Mouse (Mus musculus) Patski (cell line): ENCODE data around the gene Mpdz. TPM values are rescaled to one million over a fixed set of nuclear protein-coding genes. Genes with fewer than 3 reads are reported as not detected.

Experiments used
- ATAC-seq: fragments of 100-300 bp; one replicate; pipeline ENCODE4 v1.8.0; 2021
- CTCF ChIA-PET: fragments of 350-600 bp; sonication (Branson Sonifier 250); formaldehyde crosslinking; loops from one replicate; lab custom pipeline; 2022; ENCODE audit warnings: inconsistent platforms; lab: Charles Lee
- POLR2A ChIA-PET: fragments of 350-600 bp; sonication (Branson Sonifier 250); formaldehyde crosslinking; loops from one replicate; lab custom pipeline; 2022; ENCODE audit warnings: antibody characterized with exemption, inconsistent platforms; lab: Charles Lee
- DNase-seq: peaks from one replicate; pipeline ENCODE4 v3.0.0-alpha.2; 2011; ENCODE audit warnings: low read depth, low spot score
- H3K27me3 ChIP-seq: fragments of 371-371 bp; one replicate; pipeline ENCODE4 v1.5.1; 2021
- CTCF ChIP-seq: fragments of 100-300 bp; IDR thresholded peaks from one replicate; pipeline ENCODE4 v1.5.1; 2021
- in situ Hi-C: fragments of 300-500 bp; cut with MboI; formaldehyde crosslinking; loops from 3 replicates; pipeline ENCODE4 v1.11.1; 2018; ENCODE audit warnings: low pct_unique_long_range_greater_than_20kb, mixed read lengths
- polyA plus RNA-seq: library from polyadenylated mRNA; unstranded; gene quantifications from one replicate; pipeline ENCODE4 v1.2.3, GENCODE M21; 2021

Mpdz gene
- polyA plus RNA-seq, 1 experiment from 2014 or later: 27.0 TPM

DNA sequence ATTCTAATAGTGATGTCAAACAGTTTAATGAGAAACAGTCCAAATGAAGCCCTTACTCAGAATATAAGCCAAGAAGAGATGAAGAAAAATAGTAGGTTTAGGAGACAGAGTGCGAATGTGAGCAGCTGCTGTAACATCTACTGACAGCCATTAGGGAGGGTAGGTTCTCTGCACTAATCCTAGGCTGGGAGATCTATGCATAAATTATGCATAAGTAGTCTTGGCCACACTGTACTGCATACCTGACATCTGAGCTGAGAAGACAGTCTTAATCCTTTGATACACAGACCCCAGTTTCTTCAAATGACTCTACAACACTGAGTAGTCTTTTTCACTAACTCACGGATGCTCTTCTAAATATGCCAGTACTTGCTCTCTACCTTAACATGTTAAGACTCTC is 114.9 kb downstream of the Mpdz start:
- H3K27me3 ChIP-seq: no peaks in the 10 kb centered on the region
- TF ChIP-seq CTCF: no peak
- ChIA-PET CTCF (no interaction called here), POLR2A (no interaction called here)
- no peak for DNase-seq
- no peak for ATAC-seq
- in situ Hi-C loops: no loop called here

DNA sequence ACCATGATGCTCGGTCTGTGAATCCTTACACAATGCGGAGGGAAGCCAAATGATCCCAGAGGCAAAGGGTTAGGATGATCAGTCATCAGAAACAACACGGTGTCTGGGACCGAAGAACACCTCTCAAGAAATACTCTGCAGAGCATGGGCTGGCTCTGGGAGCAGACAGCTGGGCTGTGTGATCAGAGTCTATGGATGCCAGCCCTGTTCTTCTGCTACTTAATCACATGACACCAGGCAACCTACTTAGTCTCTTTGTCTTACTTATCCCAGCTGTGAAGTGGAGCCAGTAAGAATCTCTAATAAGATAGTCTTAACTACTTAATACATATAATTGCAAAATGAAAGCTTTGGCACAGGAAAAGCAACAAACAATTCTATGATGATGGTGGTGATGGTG is 118.8 kb downstream of the Mpdz start:
- ATAC-seq (no peak), DNase-seq (no peak)
- ChIA-PET CTCF (interaction anchor here (1.0 kb wide), 1 partner anchor 151 kb away, joined by 3 read pairs; no protein-coding TSS in a partner anchor), POLR2A (no interaction called here)
- TF ChIP-seq CTCF: no peak
- H3K27me3 ChIP-seq: no peaks in the 10 kb centered on the region
- in situ Hi-C loops: no loop called here

DNA sequence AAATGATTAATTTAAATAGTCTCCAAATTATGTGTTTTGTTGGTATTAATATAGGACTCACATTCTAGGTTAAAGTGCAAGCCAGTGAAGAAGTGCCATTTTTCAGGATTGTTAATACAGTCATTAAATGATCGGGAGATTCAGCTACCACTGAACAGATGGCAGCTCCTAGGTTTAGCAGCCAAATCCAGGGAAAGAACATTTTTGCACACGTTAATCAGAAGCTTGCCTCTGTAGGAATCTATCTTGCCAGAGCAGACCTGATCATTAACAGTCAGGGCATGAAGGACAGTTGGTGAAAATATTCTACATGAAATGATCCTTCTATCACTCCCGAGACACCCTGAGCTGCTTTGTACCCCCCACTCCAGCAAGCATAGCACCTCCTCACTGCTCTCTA is 120.4 kb downstream of the Mpdz start:
- in situ Hi-C loops: no loop called here
- no peaks in the 10 kb centered on the region for H3K27me3 ChIP-seq
- DNase-seq (no peak), ATAC-seq (no peak)
- POLR2A ChIA-PET: no interaction called here
- CTCF ChIA-PET: interaction anchor here (3.3 kb wide), 1 partner anchor 11 kb away, joined by 12 read pairs; no protein-coding TSS in a partner anchor
- TF ChIP-seq CTCF: no peak

DNA sequence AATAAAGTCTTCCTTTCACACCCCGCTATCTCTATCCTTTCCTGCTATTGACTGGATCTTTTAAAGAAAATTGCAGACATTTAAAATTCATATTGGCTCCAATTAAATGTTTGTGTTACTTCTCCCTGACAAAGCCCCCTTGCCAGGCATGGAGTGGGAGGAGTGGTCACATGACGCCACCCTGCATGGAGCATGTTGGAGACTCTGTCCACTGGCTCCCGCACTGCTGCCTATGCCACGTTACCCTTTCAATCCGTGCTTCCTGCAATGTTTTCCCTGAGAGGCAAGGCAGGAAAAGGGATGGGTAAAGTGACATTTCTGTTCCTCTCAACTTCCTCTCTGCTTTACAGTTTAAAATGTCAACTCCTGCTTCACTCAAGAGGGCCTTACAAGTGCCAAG is 128.0 kb downstream of the Mpdz start:
- in situ Hi-C loops: no loop called here
- ChIA-PET CTCF (no interaction called here), POLR2A (no interaction called here)
- no peak for ATAC-seq
- no peak for DNase-seq
- TF ChIP-seq CTCF: no peak
- H3K27me3 ChIP-seq: no peaks in the 10 kb centered on the region

DNA sequence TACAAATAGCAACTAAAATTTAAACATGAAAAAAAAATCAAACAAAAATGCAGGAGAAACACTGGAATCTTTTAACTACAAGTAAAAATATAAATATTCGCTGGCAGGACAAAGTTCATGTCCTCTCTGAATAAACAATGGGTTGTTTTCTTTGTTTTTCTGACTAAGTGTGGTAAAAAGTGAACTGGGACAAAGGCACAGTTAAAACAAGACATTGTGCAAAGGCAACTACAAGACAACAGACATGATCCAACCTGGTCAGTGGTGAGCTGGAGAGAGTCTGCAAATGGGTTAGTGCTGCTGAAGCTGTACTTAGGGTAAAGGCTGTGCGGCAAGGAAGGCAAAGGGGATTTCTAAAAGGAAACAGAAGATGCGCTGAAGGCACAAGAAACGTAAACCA is 129.4 kb downstream of the Mpdz start:
- ChIA-PET POLR2A (no interaction called here), CTCF (no interaction called here)
- no peak for TF ChIP-seq CTCF
- DNase-seq (no peak), ATAC-seq (no peak)
- in situ Hi-C loops: no loop called here
- H3K27me3 ChIP-seq: no peaks in the 10 kb centered on the region

DNA sequence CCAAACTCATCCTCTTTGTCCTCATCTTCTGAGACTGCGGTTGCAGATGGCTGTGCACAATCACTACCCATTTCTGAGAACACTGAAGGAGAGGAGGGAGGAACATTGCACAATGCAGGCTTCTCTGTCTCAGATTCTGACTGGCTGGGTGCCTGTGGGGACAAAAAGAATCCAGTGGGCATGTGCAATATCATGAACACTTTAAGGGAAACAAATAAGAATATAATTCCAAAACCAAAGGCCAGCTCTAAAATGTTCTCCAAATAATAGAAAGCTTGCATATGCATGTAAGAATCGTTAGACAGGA is 132.5 kb downstream of the Mpdz start:
- TF ChIP-seq CTCF: no peak
- DNase-seq (no peak), ATAC-seq (no peak)
- CTCF ChIA-PET: interaction anchor here (1.3 to 2.6 kb wide), 2 partner anchors 11 to 24 kb away, joined by 4 to 12 read pairs; no protein-coding TSS in a partner anchor
- POLR2A ChIA-PET: no interaction called here
- H3K27me3 ChIP-seq: no peaks in the 10 kb centered on the region
- in situ Hi-C loops: no loop called here

DNA sequence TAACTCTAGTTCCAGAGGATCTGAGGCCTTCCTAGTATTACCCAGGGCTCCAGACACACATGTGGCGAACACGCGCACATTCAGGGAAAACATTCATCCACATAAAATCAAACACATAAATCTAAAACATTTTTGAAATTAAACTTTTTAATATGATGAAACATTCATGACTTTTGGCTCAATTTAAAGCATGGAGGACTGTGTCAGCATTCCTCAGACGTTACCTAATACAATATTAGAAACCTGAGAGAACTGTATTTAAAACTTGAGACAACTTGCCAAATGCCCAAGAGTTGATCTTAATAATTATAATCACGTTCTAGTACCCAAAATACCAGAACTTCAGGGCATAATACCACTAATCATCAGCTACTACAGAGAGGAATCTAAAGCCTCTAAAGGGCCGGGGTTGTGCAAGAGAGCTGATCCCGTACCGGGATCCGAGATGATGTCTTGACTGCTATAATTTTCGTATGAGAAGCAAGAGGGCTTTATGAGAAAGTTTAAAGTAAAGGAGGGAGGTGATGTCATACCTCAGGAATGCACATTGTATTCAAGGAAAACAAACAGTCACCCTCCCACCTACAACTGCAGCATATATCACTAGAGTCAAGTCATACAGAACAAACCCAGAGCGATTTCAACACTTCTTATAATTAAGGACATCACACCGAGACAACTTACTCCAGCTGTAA is 133.0 kb downstream of the Mpdz start:
- no peaks in the 10 kb centered on the region for H3K27me3 ChIP-seq
- ChIA-PET POLR2A (no interaction called here), CTCF (interaction anchor here (2.6 kb wide), 1 partner anchor 12 kb away, joined by 12 read pairs; no protein-coding TSS in a partner anchor)
- in situ Hi-C loops: no loop called here
- peak; percentile 41 for DNase-seq
- peak; percentile 79 for ATAC-seq
- TF ChIP-seq CTCF: no peak

DNA sequence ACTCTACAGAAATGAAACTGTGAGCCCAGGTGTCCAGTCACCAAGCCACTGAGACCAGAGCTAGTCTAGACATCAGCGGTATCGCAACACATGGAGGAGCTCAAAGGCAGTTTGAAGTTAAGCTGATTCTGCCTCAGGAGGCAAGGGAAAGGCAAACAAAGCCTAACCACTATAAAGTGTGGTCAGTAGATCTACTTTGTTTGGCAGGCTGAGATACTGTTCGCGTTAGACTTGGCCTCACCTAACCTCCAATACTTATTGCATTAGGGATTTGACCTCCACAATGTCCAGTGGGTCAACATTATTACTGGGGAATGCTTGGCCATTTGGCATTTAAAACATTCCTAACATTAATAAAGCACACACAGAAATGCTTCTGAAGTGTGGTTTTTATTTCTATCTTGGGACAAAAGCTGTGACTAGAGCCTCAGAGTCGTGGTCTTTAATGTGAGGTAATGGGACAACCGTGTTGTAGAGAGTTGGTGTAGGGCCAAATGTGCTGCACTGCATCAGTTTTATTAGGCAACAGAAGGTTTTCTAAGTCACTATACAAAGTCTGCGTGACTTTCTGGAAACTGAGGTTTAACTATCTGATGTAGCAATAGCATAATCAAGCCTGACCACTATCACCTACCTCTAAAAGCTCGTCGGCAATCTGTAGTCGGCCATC is 134.9 kb downstream of the Mpdz start:
- ChIA-PET POLR2A (no interaction called here), CTCF (interaction anchor here (2.6 kb wide), 1 partner anchor 10 kb away, joined by 7 read pairs; no protein-coding TSS in a partner anchor)
- DNase-seq: peak; percentile 20
- H3K27me3 ChIP-seq: no peaks in the 10 kb centered on the region
- TF ChIP-seq CTCF: no peak
- in situ Hi-C loops: no loop called here
- peak; percentile 64 for ATAC-seq

DNA sequence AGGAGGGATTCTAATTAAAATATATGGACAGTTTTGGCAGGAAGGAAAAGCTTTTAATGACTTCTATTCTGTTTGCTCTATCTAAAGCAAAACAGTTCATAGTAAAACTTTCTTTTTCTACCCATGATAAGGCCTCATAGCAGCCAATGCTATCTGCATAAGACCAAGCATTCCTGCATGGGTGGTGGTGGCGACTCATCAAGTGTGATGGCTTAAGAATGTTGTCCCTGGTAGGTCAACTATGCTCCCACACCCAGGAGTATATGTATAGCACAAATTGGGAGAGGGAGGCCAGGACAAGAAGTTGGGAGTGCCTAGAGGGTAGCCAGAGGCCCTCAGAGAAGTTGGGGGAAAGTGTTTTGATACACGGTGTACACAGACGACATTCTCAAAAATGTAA is 140.6 kb downstream of the Mpdz start:
- TF ChIP-seq CTCF: no peak
- ATAC-seq (no peak), DNase-seq (no peak)
- in situ Hi-C loops: no loop called here
- CTCF ChIA-PET: interaction anchor here (0.7 kb wide), 1 partner anchor 13 kb away, joined by 3 read pairs; no protein-coding TSS in a partner anchor
- POLR2A ChIA-PET: no interaction called here
- H3K27me3 ChIP-seq: no peaks in the 10 kb centered on the region

DNA sequence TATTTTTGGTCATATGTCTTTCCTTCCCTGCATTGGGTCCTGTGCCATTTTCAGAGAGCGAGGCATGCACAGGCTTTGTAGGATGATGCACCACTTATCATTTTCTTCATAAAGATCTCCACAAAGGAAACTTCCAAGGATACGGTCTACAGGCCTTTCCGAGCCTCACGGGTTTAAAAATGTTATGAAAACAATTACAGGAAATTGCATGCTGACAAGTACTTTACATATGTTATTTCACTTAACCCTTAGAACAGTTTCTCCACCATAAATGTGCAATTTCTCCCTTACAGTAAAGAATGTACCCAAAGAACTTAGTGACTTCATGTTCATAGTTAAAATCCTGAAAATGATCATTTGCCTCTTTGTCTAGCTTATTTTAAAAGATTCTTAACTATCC is 144.2 kb downstream of the Mpdz start:
- in situ Hi-C loops: no loop called here
- DNase-seq (no peak), ATAC-seq (no peak)
- POLR2A ChIA-PET: no interaction called here
- H3K27me3 ChIP-seq: no peaks in the 10 kb centered on the region
- no peak for TF ChIP-seq CTCF
- CTCF ChIA-PET: no interaction called here

DNA sequence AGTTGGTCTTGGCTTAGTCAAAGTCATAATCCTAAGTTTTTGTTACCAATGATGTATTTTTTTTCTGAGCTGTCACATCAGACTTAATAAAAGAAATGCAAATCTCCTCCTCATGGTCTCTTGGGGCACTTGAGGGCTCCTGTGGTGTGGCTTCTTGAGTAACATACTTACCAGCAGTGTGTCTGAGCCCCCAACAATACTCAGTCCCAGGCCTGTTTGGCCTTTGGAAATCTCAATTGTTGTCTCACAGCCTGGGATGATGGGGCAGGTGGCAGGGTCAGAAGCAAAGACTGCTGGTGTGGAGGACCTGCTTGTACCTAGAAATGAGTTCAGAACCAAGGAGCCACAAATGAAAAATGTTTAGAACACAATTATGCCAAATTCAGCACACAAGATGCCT is 149.3 kb downstream of the Mpdz start:
- in situ Hi-C loops: no loop called here
- no peaks in the 10 kb centered on the region for H3K27me3 ChIP-seq
- no peak for ATAC-seq
- no peak for TF ChIP-seq CTCF
- DNase-seq: no peak
- ChIA-PET POLR2A (no interaction called here), CTCF (interaction anchor here (1.7 kb wide), 1 partner anchor 12 kb away, joined by 5 read pairs; no protein-coding TSS in a partner anchor)
